Mouse (Mus musculus) intestine, postnatal 0 days (tissue): ENCODE results near the gene Pabpc4. TPM values are rescaled to one million over a fixed set of nuclear protein-coding genes. Genes with fewer than 3 reads are reported as not detected.

Experiments
- ATAC-seq: fragments of 200-750 bp; cut with Nextera tagmentation; 2 replicates; pipeline ENCODE4 v1.8.0; 2017; ENCODE audit warnings: mild to moderate bottlenecking, moderate TSS enrichment, moderate library complexity
- H3K27ac ChIP-seq: fragments of 300-500 bp; sonication (generic); 2 replicates; pipeline ENCODE4 v1.5.1; 2014; ENCODE audit warnings: mild to moderate bottlenecking, low read depth, low read length, moderate library complexity
- H3K27me3 ChIP-seq: fragments of 300-500 bp; sonication (generic); replicated peaks from 2 replicates; pipeline ENCODE4 v1.6.1; 2014; ENCODE audit warnings: low read length, mixed read lengths; ENCODE audit not compliant: control insufficient read depth, insufficient read depth
- H3K36me3 ChIP-seq: fragments of 300-500 bp; sonication (generic); 2 replicates; pipeline ENCODE4 v1.6.1; 2014; ENCODE audit warnings: mild to moderate bottlenecking, moderate library complexity; ENCODE audit not compliant: control insufficient read depth, insufficient read depth
- H3K4me1 ChIP-seq: fragments of 300-500 bp; sonication (generic); replicated peaks from 2 replicates; pipeline ENCODE4 v1.6.1; 2014; ENCODE audit warnings: antibody characterized with exemption, low read length, mixed read lengths; ENCODE audit not compliant: control insufficient read depth, insufficient read depth
- H3K4me2 ChIP-seq: fragments of 300-500 bp; sonication (generic); replicated peaks from 2 replicates; pipeline ENCODE4 v1.6.1; 2014; ENCODE audit warnings: low read depth, mild to moderate bottlenecking, moderate library complexity
- H3K4me3 ChIP-seq: fragments of 300-500 bp; sonication (generic); 2 replicates; pipeline ENCODE4 v1.5.1; 2014; ENCODE audit warnings: low read depth, low read length
- H3K9ac ChIP-seq: fragments of 300-500 bp; sonication (generic); 2 replicates; pipeline ENCODE4 v1.6.1; 2014; ENCODE audit warnings: mild to moderate bottlenecking, low read depth, low read length
- H3K9me3 ChIP-seq: fragments of 300-500 bp; sonication (generic); 2 replicates; pipeline ENCODE4 v1.6.1; 2016; ENCODE audit warnings: mixed run types; ENCODE audit not compliant: control insufficient read depth
- CTCF ChIP-seq: sonication (generic); IDR thresholded peaks from 2 replicates; pipeline ENCODE4 v1.5.1; 2016; ENCODE audit warnings: low read depth, mild to moderate bottlenecking, control low read depth, antibody characterized with exemption, moderate library complexity
- WGBS: fragments of 180-500 bp; shearing (Covaris S2); extraction: QIAGEN DNeasy Blood & Tissue Kit; methylation state at CpG from one replicate; pipeline ENCODE4 v1.1.7; 2014; 5-methylcytosine and 5-hydroxymethylcytosine counted together
- polyA plus RNA-seq: library from polyadenylated mRNA; unstranded; fragments of >200 nt; fragmentation: Nextera tagmentation; extraction: Ambion mirVana; gene quantifications from 2 replicates; pipeline ENCODE4 v1.2.1, GENCODE M21; 2015

Gene Pabpc4
- polyA plus RNA-seq, result 12.6 and 15.0 TPM in 2 replicates

DNA sequence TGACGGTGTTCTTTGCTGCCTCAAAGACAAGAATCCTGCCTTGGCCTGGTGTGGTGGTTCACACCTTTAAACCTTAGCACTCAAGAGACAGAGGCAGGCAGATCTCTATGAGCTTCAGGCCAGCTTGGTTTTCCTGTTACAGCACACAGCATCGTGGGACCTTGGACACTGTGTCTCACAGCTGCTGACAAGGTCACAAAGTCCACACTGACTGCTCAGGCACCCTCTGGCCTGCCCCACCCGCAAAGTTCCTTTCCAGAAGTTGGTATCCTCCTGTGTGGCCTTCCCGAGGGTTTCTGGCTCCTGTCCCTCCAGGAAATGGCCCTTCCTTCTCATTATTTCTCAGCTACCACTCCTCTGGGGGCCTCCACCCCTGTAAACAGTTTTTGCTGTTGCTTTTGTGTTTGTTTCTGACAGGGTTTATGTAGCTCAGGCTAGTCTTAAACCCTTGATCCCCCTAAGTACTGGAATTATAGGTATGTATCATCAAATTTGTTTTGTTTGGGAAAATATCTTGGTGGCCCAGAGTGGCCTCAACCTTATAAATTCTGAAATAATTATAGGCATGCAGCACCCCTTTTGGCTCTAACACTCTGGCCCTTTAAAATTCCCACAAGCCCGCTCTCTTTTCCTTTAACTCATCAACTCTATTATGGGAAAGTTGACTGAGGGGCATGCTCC, at the start of gene Pabpc4:
Pabpc4 (plus strand) TSS at position 631 of the 681 bp plus-strand sequence.
- Histone ChIP-seq H3K36me3 (no peaks in the 10 kb centered on the region), H3K4me1 (no peaks in the 10 kb centered on the region), H3K27me3 (no peaks in the 10 kb centered on the region), H3K9ac (no peak within 1 kb of the TSS), H3K4me2 (no peak within 1 kb of the TSS), H3K4me3 (no peak within 1 kb of the TSS), H3K27ac (no peak within 1 kb of the TSS), H3K9me3 (no peaks in the 10 kb centered on the region)
- ATAC-seq, result peak; percentile 74
- no peak for TF ChIP-seq CTCF
- 49% methylated on average over 5 of the region's 5 CpGs for WGBS

DNA sequence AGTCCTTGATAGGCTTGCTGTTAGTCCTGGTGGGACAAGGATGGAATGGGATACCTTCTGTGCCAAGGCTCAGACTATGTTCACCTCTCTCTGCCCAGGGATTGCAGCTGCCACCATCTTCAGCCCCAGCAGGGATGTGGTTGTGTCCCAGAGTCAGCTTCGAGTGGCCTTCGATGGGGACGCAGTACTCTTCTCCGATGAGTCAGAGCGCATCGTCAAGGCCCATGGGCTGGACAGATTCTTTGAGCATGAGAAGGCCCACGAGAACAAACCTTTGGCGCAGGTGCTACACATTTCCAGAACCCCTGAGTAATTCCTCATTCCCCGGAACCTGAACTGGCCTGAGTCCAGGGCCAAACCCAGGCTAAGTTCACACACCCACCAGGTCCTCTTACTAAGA, 48.2 kb upstream of the Pabpc4 start:
- no peak for ATAC-seq

DNA sequence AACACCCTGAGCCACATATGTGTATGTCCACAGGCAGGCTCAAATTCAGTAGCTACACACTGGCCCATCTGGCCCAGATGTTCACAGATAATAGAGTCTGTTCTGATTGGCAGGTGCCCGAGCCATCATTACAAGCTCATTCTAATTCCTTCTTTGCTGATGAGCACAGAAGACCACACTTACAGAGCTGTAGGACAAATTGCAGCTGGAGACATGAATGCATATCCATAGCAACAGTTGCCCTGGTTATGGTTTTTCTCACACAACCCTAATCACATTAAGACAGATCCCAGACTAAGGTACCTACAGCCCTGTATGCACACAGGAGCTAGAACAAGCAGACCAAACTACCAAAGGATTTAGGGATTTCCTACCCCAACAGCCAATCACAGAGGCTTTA, 46.8 kb upstream of the Pabpc4 start:
- Histone ChIP-seq H3K9ac (no peak overlapping the region), H3K4me3 (no peak overlapping the region), H3K36me3 (no peaks in the 10 kb centered on the region), H3K9me3 (no peaks in the 10 kb centered on the region), H3K4me2 (no peak overlapping the region), H3K27ac (no peak overlapping the region), H3K4me1 (no peaks in the 10 kb centered on the region), H3K27me3 (no peaks in the 10 kb centered on the region)
- no peak for TF ChIP-seq CTCF
- 73% methylated on average over 1 of the region's 1 CpGs for WGBS
- no peak for ATAC-seq

More for the DNA sequence above, 48.2 kb upstream of the Pabpc4 start:
- Histone ChIP-seq H3K4me1 (no peaks in the 10 kb centered on the region), H3K9ac (no peak overlapping the region), H3K4me3 (no peak overlapping the region), H3K27me3 (no peaks in the 10 kb centered on the region), H3K9me3 (no peaks in the 10 kb centered on the region), H3K27ac (no peak overlapping the region), H3K36me3 (no peaks in the 10 kb centered on the region), H3K4me2 (no peak overlapping the region)
- no peak for TF ChIP-seq CTCF
- WGBS, result 90% methylated on average over 9 of the region's 9 CpGs

DNA sequence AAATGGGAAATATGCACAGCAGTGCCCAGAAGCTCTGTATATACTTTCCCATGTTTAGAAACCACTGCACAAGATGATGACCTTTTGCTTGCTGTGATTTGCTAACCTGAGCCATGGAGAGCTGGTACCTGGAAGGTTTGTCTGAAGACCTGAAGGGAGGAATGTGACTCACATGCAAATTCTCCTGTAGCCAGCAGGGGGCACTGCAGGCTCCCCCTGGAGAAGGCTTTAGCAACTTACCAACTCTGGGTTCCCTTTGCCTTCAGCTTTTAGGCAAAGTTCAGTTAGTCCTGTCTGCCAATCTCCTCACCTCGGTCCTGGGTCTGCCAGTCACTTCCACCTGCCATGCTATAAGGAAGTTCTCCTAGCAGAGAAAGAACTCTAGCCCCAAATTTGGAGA, 45.4 kb upstream of the Pabpc4 start:
- TF ChIP-seq CTCF, result peak; percentile 89
- Histone ChIP-seq H3K9ac (no peak overlapping the region), H3K27ac (no peak overlapping the region), H3K36me3 (no peaks in the 10 kb centered on the region), H3K4me2 (no peak overlapping the region), H3K9me3 (no peaks in the 10 kb centered on the region), H3K4me3 (no peak overlapping the region), H3K27me3 (no peaks in the 10 kb centered on the region), H3K4me1 (no peaks in the 10 kb centered on the region)
- no peak for ATAC-seq
- whole genome bisulfite sequencing, result 11% methylated on average over 1 of the region's 1 CpGs

DNA sequence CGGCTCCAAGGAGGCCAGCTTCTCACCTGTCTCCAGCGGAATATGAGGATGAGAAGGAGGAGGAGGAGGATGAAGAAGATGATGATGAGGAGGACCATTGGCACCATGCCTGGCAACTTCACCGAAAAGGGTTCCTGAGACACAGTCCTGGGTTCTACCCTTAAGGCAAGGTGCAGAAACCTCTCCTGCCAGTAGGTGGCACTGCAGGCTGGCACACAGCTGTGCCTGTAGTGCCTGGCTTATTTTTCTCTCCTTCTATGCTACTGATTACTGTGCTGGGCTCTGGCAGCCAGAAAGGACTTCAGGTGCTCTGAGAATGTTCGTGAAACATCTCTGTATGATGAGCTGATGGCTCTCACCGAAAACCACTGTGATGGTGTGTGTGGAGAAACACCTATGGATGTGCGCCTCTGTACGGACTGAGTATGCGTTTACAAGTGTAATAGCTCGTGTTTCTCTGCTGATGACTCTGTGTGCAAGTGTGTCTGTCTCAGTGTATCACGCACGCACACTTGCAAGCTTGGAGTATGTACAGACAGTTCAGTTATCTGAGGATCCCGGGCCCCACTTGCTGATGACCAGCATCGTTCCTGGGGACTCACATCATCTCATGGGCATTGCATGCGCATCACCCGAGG, 42.3 kb upstream of the Pabpc4 start:
- TF ChIP-seq CTCF, result peak; percentile 97
- Histone ChIP-seq H3K4me3 (no peak overlapping the region), H3K27me3 (no peaks in the 10 kb centered on the region), H3K9me3 (no peaks in the 10 kb centered on the region), H3K36me3 (no peaks in the 10 kb centered on the region), H3K27ac (no peak overlapping the region), H3K4me1 (no peaks in the 10 kb centered on the region), H3K9ac (no peak overlapping the region), H3K4me2 (no peak overlapping the region)
- no peak for ATAC-seq
- 66% methylated on average over 15 of the region's 15 CpGs for WGBS

DNA sequence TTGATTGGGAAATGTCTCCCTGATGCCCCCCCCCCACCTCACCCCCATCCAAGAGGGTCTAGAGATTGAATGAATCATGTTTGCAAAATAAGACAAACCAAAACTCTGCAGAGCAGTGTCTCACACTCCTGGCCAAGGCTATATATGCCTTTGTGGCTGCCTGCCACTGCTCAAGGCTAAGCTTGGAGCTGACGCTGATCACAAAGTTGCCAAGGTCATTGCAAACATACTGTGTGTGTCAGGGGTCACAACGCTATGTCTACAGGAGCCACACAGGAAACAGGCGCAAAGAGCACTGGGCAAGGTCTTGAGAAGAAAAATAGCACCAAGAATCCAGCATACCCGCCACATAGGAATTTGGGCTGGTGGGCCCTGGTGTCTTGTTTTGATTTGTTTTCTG, 41.5 kb upstream of the Pabpc4 start:
- H3K4me2 ChIP-seq, result no peak overlapping the region
- no peaks in the 10 kb centered on the region for H3K4me1 ChIP-seq
- 85% methylated on average over 4 of the region's 4 CpGs for WGBS
- TF ChIP-seq CTCF, result no peak
- H3K9ac ChIP-seq, result no peak overlapping the region
- H3K27me3 ChIP-seq, result no peaks in the 10 kb centered on the region
- H3K4me3 ChIP-seq, result no peak overlapping the region
- no peak overlapping the region for H3K27ac ChIP-seq
- ATAC-seq, result no peak
- H3K9me3 ChIP-seq, result no peaks in the 10 kb centered on the region
- no peaks in the 10 kb centered on the region for H3K36me3 ChIP-seq
